Mouse (Mus musculus) olfactory bulb, adult 2 months (tissue): Measurements from ENCODE around the gene Dgat2. TPM values are rescaled to one million over a fixed set of nuclear protein-coding genes. Genes with fewer than 3 reads are reported as not detected.

ENCODE experiments used
- H3K27ac ChIP-seq: fragments of 200-500 bp; 2 replicates; pipeline ENCODE4 v1.5.1; 2012; ENCODE audit warnings: low read depth, low read length; ENCODE audit not compliant: insufficient read depth
- H3K4me1 ChIP-seq: fragments of 200-500 bp; 2 replicates; pipeline ENCODE4 v1.6.1; 2012; ENCODE audit warnings: low read length; ENCODE audit not compliant: control insufficient read depth, insufficient read depth
- H3K4me3 ChIP-seq: fragments of 200-500 bp; 2 replicates; pipeline ENCODE4 v1.5.1; 2012; ENCODE audit warnings: mild to moderate bottlenecking, low read depth, low read length, moderate library complexity; ENCODE audit not compliant: insufficient read depth
- CTCF ChIP-seq: fragments of 200-500 bp; IDR thresholded peaks from 2 replicates; pipeline ENCODE4 v1.5.1; 2012; ENCODE audit warnings: low read depth, mild to moderate bottlenecking, low read length, moderate library complexity; ENCODE audit not compliant: insufficient read depth
- POLR2A ChIP-seq: fragments of 200-500 bp; IDR thresholded peaks from 2 replicates; pipeline ENCODE4 v1.6.1; 2012; ENCODE audit warnings: mild to moderate bottlenecking, low read depth, low read length, moderate library complexity; ENCODE audit not compliant: insufficient read depth
- WGBS: fragments of 180-500 bp; shearing (Covaris S2); methylation state at CpG from one replicate; pipeline ENCODE4 v1.1.7; 2018; 5-methylcytosine and 5-hydroxymethylcytosine counted together
- polyA plus RNA-seq: library from polyadenylated mRNA; stranded (reverse); fragments of >200 nt; gene quantifications from 2 replicates; pipeline ENCODE4 v1.2.4, GENCODE M21; 2012; ENCODE audit warnings: low replicate concordance; ENCODE audit not compliant: missing spikeins, insufficient read depth, insufficient read length

Gene Dgat2
- polyA plus RNA-seq, 1 experiment = not detected

DNA sequence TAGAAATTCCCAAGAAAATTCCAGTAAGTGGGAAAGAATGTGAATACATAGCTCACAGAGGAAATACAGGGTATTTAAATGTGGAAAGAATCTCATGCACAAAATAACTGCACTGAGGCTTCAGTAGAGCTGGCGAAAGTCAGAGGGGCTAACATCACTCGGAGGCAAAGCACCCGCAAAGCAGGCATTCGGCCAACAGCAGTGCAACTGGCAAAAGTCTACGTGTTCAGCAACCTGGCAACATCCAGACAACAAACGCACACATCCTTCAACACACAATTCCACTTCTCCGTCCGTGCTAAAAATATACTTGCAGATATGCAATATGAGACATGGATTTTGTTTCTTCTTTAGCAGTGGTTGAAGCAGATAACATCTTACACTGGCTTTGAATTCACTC is 56.5 kb downstream of the Dgat2 start:
- TF ChIP-seq POLR2A (no peak), CTCF (no peak)
- Histone ChIP-seq H3K27ac (no peak overlapping the region), H3K4me3 (no peak overlapping the region), H3K4me1 (peaks cover 4% of the 10 kb centered on the region; the same call in 1 of the 2 replicates)
- 52% methylated on average over 8 of the region's 8 CpGs for WGBS

DNA sequence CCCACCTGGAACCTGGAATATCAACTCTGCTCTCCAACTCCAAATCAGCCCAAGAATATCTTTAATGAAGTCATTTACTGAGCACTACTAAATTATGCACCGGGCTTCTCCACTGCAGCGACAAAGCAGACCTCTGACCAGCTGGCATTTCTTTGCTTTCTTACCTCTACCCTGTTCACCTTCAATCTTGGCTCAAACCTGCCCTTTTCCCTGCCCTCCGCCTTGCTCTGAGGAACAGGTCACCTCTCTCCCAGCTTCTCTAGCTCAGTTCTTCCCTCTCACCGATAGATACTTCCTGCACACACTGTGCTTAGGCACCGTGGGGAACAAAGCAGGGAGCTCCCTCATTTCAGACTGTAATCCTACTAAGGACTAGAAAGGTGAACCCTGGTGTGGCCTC is 59.9 kb downstream of the Dgat2 start:
- WGBS = 72% methylated on average over 5 of the region's 5 CpGs
- Histone ChIP-seq H3K27ac (no peak overlapping the region), H3K4me3 (no peak overlapping the region), H3K4me1 (peaks cover 4% of the 10 kb centered on the region; the same call in 1 of the 2 replicates)
- TF ChIP-seq CTCF (no peak), POLR2A (no peak)

DNA sequence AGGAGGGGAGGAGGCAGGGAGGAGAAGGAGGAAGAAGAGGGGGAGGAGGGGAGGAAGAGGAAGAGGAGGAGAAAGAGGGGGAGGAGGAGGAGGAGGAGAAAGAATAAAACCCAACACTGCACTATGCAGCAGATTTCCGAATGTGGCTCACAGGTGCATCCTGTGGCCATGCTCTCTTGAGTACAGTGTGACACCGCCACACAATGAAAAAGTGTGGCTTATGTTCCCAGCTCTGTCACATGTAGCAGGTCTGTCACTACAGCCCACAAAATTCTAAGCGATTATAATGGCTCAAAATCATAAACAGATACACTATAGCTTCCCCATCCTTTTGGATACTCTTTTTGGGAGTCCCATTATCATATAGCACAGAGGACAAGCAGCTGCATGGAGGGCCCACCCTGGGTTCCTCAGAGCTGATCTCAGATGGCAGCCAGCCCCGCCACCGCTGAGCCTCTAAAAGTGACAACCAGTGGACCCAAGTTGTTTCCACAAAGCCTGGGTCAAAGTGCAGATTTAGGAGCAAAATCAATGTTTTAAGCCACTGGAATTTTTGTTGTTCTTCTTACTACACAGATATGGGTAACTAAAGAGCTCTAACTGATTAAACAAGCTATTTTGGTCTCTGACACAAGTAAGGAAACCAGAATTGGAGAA is 61.5 kb downstream of the Dgat2 start:
- no peak overlapping the region for H3K27ac ChIP-seq
- H3K4me3 ChIP-seq = no peak overlapping the region
- H3K4me1 ChIP-seq = no peaks in the 10 kb centered on the region
- no peak for TF ChIP-seq POLR2A
- TF ChIP-seq CTCF = no peak
- 88% methylated on average over 5 of the region's 5 CpGs for WGBS

DNA sequence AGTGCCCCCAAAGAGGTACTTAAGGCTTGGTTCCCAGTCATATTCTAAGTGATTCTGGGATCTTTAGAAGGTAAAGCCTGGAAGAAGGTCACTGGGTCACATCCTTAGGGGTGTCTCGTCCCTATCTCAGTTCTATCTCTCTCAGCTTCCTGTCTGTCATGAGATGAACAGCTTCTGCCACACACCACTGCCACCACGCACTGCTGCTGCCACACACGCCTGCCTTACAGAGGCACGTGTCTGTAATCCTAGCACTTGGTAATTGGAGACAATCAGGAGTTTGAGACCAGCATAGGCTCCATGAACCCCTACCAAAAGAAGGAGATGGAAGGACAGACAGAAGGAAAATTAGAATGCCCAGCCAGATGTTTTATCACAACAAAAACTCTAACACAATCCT is 62.4 kb downstream of the Dgat2 start:
- TF ChIP-seq POLR2A (no peak), CTCF (no peak)
- Histone ChIP-seq H3K27ac (no peak overlapping the region), H3K4me1 (no peaks in the 10 kb centered on the region), H3K4me3 (no peak overlapping the region)
- 90% methylated on average over 4 of the region's 4 CpGs for WGBS

DNA sequence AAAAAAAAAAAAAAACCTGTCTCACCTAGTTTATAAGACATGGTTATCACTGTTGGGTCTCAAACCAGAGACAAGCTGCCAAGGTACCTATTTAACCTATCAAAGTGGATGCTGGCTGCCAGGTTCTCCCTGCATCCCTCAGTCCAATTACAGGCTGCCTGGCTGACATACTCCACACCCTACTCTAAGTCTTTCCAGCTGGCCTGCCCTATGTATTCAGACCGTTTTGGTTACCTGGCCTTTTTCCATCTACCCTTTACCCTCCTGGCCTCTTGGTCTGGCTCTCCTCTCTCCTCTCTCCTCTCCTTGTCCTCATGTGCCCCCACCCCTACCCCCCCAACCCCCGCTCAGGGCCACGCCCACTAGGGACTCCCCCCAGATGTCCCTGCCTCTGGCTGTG is 65.7 kb downstream of the Dgat2 start:
- Histone ChIP-seq H3K4me3 (no peak overlapping the region), H3K4me1 (no peaks in the 10 kb centered on the region), H3K27ac (no peak overlapping the region)
- TF ChIP-seq CTCF (no peak), POLR2A (no peak)
- 80% methylated on average over 3 of the region's 3 CpGs for WGBS

DNA sequence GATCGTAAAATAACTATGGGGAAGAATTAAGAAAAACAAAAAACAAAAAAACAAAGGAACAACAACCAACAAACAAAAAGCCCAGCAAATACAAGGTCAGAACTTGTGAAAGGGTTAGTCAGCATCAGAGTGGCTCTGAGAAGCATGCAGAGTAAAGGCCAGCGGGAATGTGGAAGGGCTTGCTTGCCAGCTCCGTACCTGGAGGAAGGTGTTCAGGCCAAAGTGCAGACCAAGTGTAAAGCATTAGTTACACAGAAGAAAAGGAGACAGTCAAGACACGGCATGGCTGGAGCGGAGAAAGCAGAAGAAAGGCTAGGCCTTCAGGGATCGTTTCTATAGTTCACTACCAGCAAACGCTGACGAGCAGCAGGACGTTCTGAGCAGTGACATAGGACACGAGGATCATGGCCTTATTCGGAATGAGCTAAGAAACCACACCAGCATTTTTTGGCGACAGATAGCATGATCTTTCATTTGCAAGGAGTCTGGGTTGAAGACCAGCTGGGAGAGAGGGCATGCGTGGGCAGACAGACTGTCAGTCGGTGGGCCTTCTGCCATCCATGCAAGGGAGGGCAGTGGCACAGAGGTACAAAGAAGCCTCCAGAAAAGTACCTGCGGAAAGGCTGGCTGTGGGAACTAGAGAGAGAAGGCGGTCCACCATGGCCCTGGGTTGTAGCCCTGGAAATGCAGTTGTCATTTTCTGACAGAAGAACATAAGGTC is 68.4 kb downstream of the Dgat2 start:
- Histone ChIP-seq H3K27ac (no peak overlapping the region), H3K4me1 (no peaks in the 10 kb centered on the region), H3K4me3 (no peak overlapping the region)
- 90% methylated on average over 16 of the region's 16 CpGs for WGBS
- TF ChIP-seq POLR2A = no peak
- no peak for TF ChIP-seq CTCF

DNA sequence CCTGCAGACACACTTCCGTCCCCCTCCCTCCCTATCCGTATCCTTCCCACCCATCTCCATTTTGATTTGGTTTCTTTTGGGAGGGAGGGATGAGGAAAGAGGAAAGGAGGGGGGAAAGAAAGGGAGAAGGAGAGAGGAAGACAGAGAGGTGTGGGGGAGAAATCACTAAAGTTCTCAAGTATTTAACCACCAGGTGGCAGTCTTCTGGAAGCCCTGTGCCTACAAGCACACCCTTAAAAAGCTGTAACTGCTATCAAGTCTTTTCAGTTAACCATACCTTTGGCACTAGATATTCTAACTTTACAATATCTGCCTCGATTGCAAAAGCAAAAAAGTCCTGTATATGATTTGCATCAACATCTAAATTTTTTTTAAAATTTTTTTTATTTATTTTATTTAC is 75.0 kb downstream of the Dgat2 start:
- no peak overlapping the region for H3K4me3 ChIP-seq
- TF ChIP-seq CTCF = no peak
- no peak for TF ChIP-seq POLR2A
- H3K27ac ChIP-seq = no peak overlapping the region
- WGBS = 51% methylated on average over 3 of the region's 3 CpGs
- peaks cover 1% of the 10 kb centered on the region; the same call in 1 of the 2 replicates for H3K4me1 ChIP-seq

DNA sequence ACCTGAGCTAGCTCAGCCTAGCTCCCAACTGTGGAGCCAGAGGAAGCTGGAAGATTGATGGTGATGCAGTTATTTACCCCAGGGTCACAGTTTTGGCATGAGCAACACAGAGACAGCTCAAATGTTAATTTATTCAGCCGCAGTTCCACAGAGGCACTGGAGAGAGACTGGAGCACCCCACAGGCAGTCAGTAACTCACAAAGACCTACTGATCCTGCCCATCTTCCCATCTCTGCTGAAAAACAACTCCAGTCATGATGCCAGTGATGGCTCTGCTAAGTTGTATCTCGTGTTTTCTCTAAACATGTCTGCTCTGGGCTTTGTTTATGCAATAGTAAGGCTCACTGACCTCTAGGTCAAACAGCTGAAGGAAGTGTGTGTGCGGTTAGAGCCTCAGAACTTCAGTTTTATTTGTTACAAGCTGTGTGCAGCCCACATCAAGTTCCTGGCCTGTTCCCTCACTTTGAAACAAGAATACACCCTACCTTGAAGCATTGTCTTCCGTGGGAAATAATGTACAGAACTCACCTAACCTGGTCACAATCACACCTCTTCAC is 75.7 kb downstream of the Dgat2 start:
- peaks cover 6% of the 10 kb centered on the region for H3K4me1 ChIP-seq
- no peak overlapping the region for H3K4me3 ChIP-seq
- TF ChIP-seq POLR2A (no peak), CTCF (no peak)
- no peak overlapping the region for H3K27ac ChIP-seq
- 65% methylated on average over 4 of the region's 4 CpGs for WGBS

Other genes with a start within 250 kb of the Dgat2 start
- not detected in 2 replicates for gene Uvrag, start 41.6 kb downstream of the Dgat2 start, polyA plus RNA-seq
- not detected in 2 replicates for gene Mogat2, start 55.9 kb upstream of the Dgat2 start, polyA plus RNA-seq
- not detected in 2 replicates for gene Map6, start 84.7 kb upstream of the Dgat2 start, polyA plus RNA-seq
- not detected in 2 replicates for gene Serpinh1, start 170.5 kb upstream of the Dgat2 start, polyA plus RNA-seq
- gene Gdpd5, start 198.7 kb upstream of the Dgat2 start, polyA plus RNA-seq = not detected in 2 replicates